Comparison of ENCODE assay signal across 28 mouse cellular contexts in genomic region chr9:92373896-92374295, GRCm38 (mm10).
DNase-seq lines count a peak whose midpoint lies in the region; ATAC-seq and TF ChIP-seq lines count a peak whose summit lies in the region.
"Had no signal": no experiment of that assay in that cellular context is flagged by ENCODE, and none has a peak within 500 bp of the region (broad histone marks: within the 10 kb centered on the region; RNA-seq: fewer than 3 reads in every experiment).

No protein-coding gene starts in this region.

- no peak overlapping the region for H3ac ChIP-seq in myocyte (ENCODE audit: control insufficient read depth, insufficient read length)

- no peak for ATAC-seq in heart, embryonic 13.5 days (ENCODE audit: extremely low read depth, insufficient number of reproducible peaks, low FRiP score, low TSS enrichment)
- ATAC-seq in kidney, postnatal 0 days (replicated peaks; ENCODE audit: low FRiP score, low read depth): no peak
- ATAC-seq in intestine, embryonic 16.5 days: peak; percentile 85
- ATAC-seq in megakaryocyte progenitor cell, adult 5-6 weeks (replicated peaks; ENCODE audit: poor library complexity): no peak
- ATAC-seq: Patski had no signal

- H3K79me2 ChIP-seq in heart, adult 2 months (replicated peaks; ENCODE audit: control insufficient read depth, insufficient read depth, low read length): no peaks in the 10 kb centered on the region
- no peaks in the 10 kb centered on the region for H3K79me2 ChIP-seq in myocyte (ENCODE audit: control insufficient read depth, insufficient read depth)

- TF ChIP-seq CTCF in heart, adult 2 months (IDR thresholded peaks at IDR 0.05): no peak
- TF ChIP-seq CTCF in kidney, postnatal 0 days (IDR thresholded peaks at IDR 0.05; ENCODE audit: low read depth): no peak

- H3K27me3 ChIP-seq in heart, embryonic 13.5 days (replicated peaks): no peaks in the 10 kb centered on the region
- H3K27me3 ChIP-seq in heart, adult 2 months (ENCODE audit: control insufficient read depth, insufficient read depth, low read length): no peaks in the 10 kb centered on the region
- H3K27me3 ChIP-seq in kidney, postnatal 0 days (ENCODE audit: insufficient read depth, low read length): no peaks in the 10 kb centered on the region
- H3K27me3 ChIP-seq in intestine, embryonic 16.5 days (replicated peaks; ENCODE audit: control insufficient read depth, insufficient read depth, low read length): no peaks in the 10 kb centered on the region
- no peaks in the 10 kb centered on the region for H3K27me3 ChIP-seq in myocyte (ENCODE audit: control insufficient read depth, insufficient read depth, insufficient read length)
- H3K27me3 ChIP-seq: CH12.LX; embryonic facial prominence, embryonic 13.5 days; forebrain, embryonic 12.5 days; heart, embryonic 15.5 days; hindbrain, embryonic 13.5 days; Patski had no signal

- H3K4me2 ChIP-seq in heart, embryonic 13.5 days: no peak overlapping the region
- H3K4me2 ChIP-seq in kidney, postnatal 0 days (ENCODE audit: low read length): no peak overlapping the region
- H3K4me2 ChIP-seq in intestine, embryonic 16.5 days (ENCODE audit: low read depth, low read length): no peak overlapping the region
- H3K4me2 ChIP-seq in myocyte (ENCODE audit: low read depth): peak overlapping the region; percentile 65
- H3K4me2 ChIP-seq: embryonic facial prominence, embryonic 13.5 days; forebrain, embryonic 12.5 days; heart, embryonic 11.5 days; heart, embryonic 15.5 days; hindbrain, embryonic 13.5 days had no signal

- no peak for DNase-seq in heart, adult 2 months
- DNase-seq in kidney, postnatal 0 days (ENCODE audit: low spot score): peak; percentile 22
- no peak for DNase-seq in kidney, postnatal 10 days
- DNase-seq in layer of hippocampus, adult 8-10 months (ENCODE audit: low spot score in 2 of 2): no peak
- DNase-seq: adrenal gland, adult 2 months; adrenal gland, postnatal 14 days; B cell, adult 2 months; cerebellum, adult 11 months; cerebellum, adult 2 months; cerebellum, adult 9-11 months; cerebellum, postnatal 25 days; gastrocnemius, postnatal 10 days; gastrocnemius, postnatal 36 days had no signal

- intact Hi-C loops in heart, adult 2 months (cut with DNase I): loop anchor here (2.0 kb wide), 2 partner anchors 99 to 155 kb away; partner anchors contain the start of gene Plscr2

- H3K36me3 ChIP-seq in heart, embryonic 13.5 days: no peaks in the 10 kb centered on the region
- H3K36me3 ChIP-seq in heart, adult 2 months (ENCODE audit: control insufficient read depth, insufficient read depth, low read length): no peaks in the 10 kb centered on the region
- no peaks in the 10 kb centered on the region for H3K36me3 ChIP-seq in kidney, postnatal 0 days (ENCODE audit: insufficient read depth, low read length)
- no peaks in the 10 kb centered on the region for H3K36me3 ChIP-seq in intestine, embryonic 16.5 days (ENCODE audit: control insufficient read depth, insufficient read depth, low read length)
- H3K36me3 ChIP-seq in myocyte (ENCODE audit: control insufficient read depth, insufficient read depth): no peaks in the 10 kb centered on the region
- H3K36me3 ChIP-seq: embryonic facial prominence, embryonic 10.5 days; embryonic facial prominence, embryonic 13.5 days; forebrain, embryonic 12.5 days; G1E; heart, embryonic 15.5 days; hindbrain, embryonic 10.5 days; hindbrain, embryonic 13.5 days had no signal

- no peak for TF ChIP-seq EP300 in heart, adult 2 months (IDR thresholded peaks at IDR 0.05; ENCODE audit: insufficient read depth, low read depth, low read length)

- WGBS in heart, embryonic 13.5 days: 53% methylated on average over 4 of the region's 4 CpGs
- WGBS in heart, adult 2 months: 37% methylated on average over 4 of the region's 4 CpGs
- WGBS in kidney, postnatal 0 days: 23% methylated on average over 4 of the region's 4 CpGs
- 39% methylated on average over 4 of the region's 4 CpGs for WGBS in intestine, embryonic 16.5 days

- H3K9ac ChIP-seq in heart, embryonic 13.5 days: no peak overlapping the region
- no peak overlapping the region for H3K9ac ChIP-seq in heart, adult 2 months (ENCODE audit: low read depth, low read length)
- H3K9ac ChIP-seq in kidney, postnatal 0 days (ENCODE audit: low read depth, low read length): no peak overlapping the region
- no peak overlapping the region for H3K9ac ChIP-seq in intestine, embryonic 16.5 days (ENCODE audit: low read depth, low read length)
- H3K9ac ChIP-seq: embryonic facial prominence, embryonic 13.5 days; forebrain, embryonic 12.5 days; heart, embryonic 15.5 days; hindbrain, embryonic 13.5 days had no signal

- H3K9me3 ChIP-seq in heart, embryonic 13.5 days: no peaks in the 10 kb centered on the region
- no peaks in the 10 kb centered on the region for H3K9me3 ChIP-seq in kidney, postnatal 0 days (replicated peaks; ENCODE audit: low read length)
- H3K9me3 ChIP-seq in intestine, embryonic 16.5 days (ENCODE audit: control insufficient read depth, low read length): no peaks in the 10 kb centered on the region
- H3K9me3 ChIP-seq: embryonic facial prominence, embryonic 10.5 days; embryonic facial prominence, embryonic 13.5 days; forebrain, embryonic 12.5 days; G1E; heart, embryonic 15.5 days; hindbrain, embryonic 10.5 days; hindbrain, embryonic 13.5 days had no signal

- peaks cover 16% of the 10 kb centered on the region for H3K4me1 ChIP-seq in heart, embryonic 13.5 days
- H3K4me1 ChIP-seq in heart, adult 2 months (ENCODE audit: control insufficient read depth, insufficient read depth, low read length): peaks cover 6% of the 10 kb centered on the region
- H3K4me1 ChIP-seq in kidney, postnatal 0 days (replicated peaks; ENCODE audit: insufficient read depth, low read length): 0 out of 2 replicates have a peak, but pooled peaks cover 9% of the 10 kb centered on the region
- peaks cover 7% of the 10 kb centered on the region; the same call in 1 of the 2 replicates for H3K4me1 ChIP-seq in intestine, embryonic 16.5 days (ENCODE audit: control insufficient read depth, insufficient read depth, low read length)
- H3K4me1 ChIP-seq: forebrain, embryonic 12.5 days; hindbrain, embryonic 10.5 days; hindbrain, embryonic 13.5 days had no signal

- no peak for TF ChIP-seq POLR2A in heart, adult 2 months (IDR thresholded peaks at IDR 0.05; ENCODE audit: insufficient read depth, low read depth, low read length)
- no peak for TF ChIP-seq POLR2A in myocyte (IDR thresholded peaks at IDR 0.05; ENCODE audit: insufficient read length, low read depth)

- 0 out of 2 replicates have a peak overlapping the region, but pooled peaks have one; percentile 40 for H3K27ac ChIP-seq in heart, embryonic 13.5 days (replicated peaks)
- H3K27ac ChIP-seq in heart, adult 2 months: no peak overlapping the region
- H3K27ac ChIP-seq in kidney, postnatal 0 days: no peak overlapping the region
- H3K27ac ChIP-seq in intestine, embryonic 16.5 days (ENCODE audit: low read length): no peak overlapping the region
- H3K27ac ChIP-seq: embryonic facial prominence, embryonic 10.5 days; embryonic facial prominence, embryonic 13.5 days; forebrain, embryonic 12.5 days; heart, embryonic 15.5 days; hindbrain, embryonic 10.5 days; hindbrain, embryonic 13.5 days had no signal

- no peak overlapping the region for H3K4me3 ChIP-seq in heart, embryonic 13.5 days
- no peak overlapping the region for H3K4me3 ChIP-seq in heart, adult 2 months
- no peak overlapping the region for H3K4me3 ChIP-seq in kidney, postnatal 0 days (replicated peaks; ENCODE audit: low read depth, low read length)
- H3K4me3 ChIP-seq in intestine, embryonic 16.5 days (ENCODE audit: low read length): no peak overlapping the region
- no peak overlapping the region for H3K4me3 ChIP-seq in myocyte
- H3K4me3 ChIP-seq: embryonic facial prominence, embryonic 10.5 days; embryonic facial prominence, embryonic 13.5 days; erythroblast, embryonic 14.5 days; forebrain, embryonic 12.5 days; heart, embryonic 15.5 days; hindbrain, embryonic 10.5 days; hindbrain, embryonic 13.5 days had no signal

TF ChIP-seq in myocyte, 11 proteins besides CTCF, POLR2A, EP300 and RAD21:
- no peak for TF ChIP-seq MYOG (IDR thresholded peaks at IDR 0.05; ENCODE audit: control insufficient read depth in 1 of 3, insufficient read depth in 1 of 3, insufficient read length in 2 of 3, low read depth in 2 of 3)
- no peak for TF ChIP-seq USF1 (IDR thresholded peaks at IDR 0.05; ENCODE audit: low read depth)
- TF ChIP-seq POLR2AphosphoS2 (IDR thresholded peaks at IDR 0.05; ENCODE audit: insufficient read length, low read depth): no peak
- TF ChIP-seq TCF3 (IDR thresholded peaks at IDR 0.05; ENCODE audit: insufficient read length, low read depth): no peak
- TF ChIP-seq REST (IDR thresholded peaks at IDR 0.05; ENCODE audit: insufficient read depth, insufficient read length): no peak
- TF ChIP-seq SRF (IDR thresholded peaks at IDR 0.05; ENCODE audit: control insufficient read depth, insufficient read length, low read depth): no peak
- TF ChIP-seq E2F4 (IDR thresholded peaks at IDR 0.05; ENCODE audit: insufficient read depth): no peak
- no peak for TF ChIP-seq MAX (IDR thresholded peaks at IDR 0.05; ENCODE audit: low read depth)
- TF ChIP-seq TCF12 (IDR thresholded peaks at IDR 0.05; ENCODE audit: insufficient read depth, poor library complexity, severe bottlenecking): no peak
- TF ChIP-seq MYOD1 (IDR thresholded peaks at IDR 0.05; ENCODE audit: control insufficient read depth in 1 of 3, insufficient read length in 2 of 3, low read depth in 2 of 3): no peak
- TF ChIP-seq CEBPB (IDR thresholded peaks at IDR 0.05; ENCODE audit: insufficient read depth, poor library complexity, severe bottlenecking): no peak
